In genomic region chr9:105739446-105739845, GRCm38 (mm10) we compare ENCODE assay signal across 24 mouse cellular contexts.
DNase-seq lines count a peak whose midpoint lies in the region; ATAC-seq and TF ChIP-seq lines count a peak whose summit lies in the region.
"Had no signal": no experiment of that assay in that cellular context is flagged by ENCODE, and none has a peak within 500 bp of the region (broad histone marks: within the 10 kb centered on the region; RNA-seq: fewer than 3 reads in every experiment).

No protein-coding gene starts in this region.

- no peaks in the 10 kb centered on the region for H3K27me3 ChIP-seq in heart, embryonic 12.5 days (replicated peaks)
- H3K27me3 ChIP-seq: embryonic facial prominence, embryonic 12.5 days; embryonic facial prominence, embryonic 15.5 days; heart, embryonic 13.5 days; hindbrain, embryonic 13.5 days; intestine, embryonic 15.5 days had no signal

- no peak overlapping the region for H3K27ac ChIP-seq in heart, embryonic 12.5 days (ENCODE audit: poor library complexity, severe bottlenecking)
- no peak overlapping the region for H3K27ac ChIP-seq in gastrocnemius, adult 2 months
- H3K27ac ChIP-seq: embryonic facial prominence, embryonic 12.5 days; embryonic facial prominence, embryonic 15.5 days; heart, embryonic 13.5 days; hindbrain, embryonic 10.5 days; hindbrain, embryonic 13.5 days; intestine, embryonic 15.5 days had no signal

- no peak for TF ChIP-seq CTCF in gastrocnemius, adult 2 months (IDR thresholded peaks at IDR 0.05)

- no peak overlapping the region for H3K4me3 ChIP-seq in heart, embryonic 12.5 days
- H3K4me3 ChIP-seq in gastrocnemius, adult 2 months: no peak overlapping the region
- H3K4me3 ChIP-seq: embryonic facial prominence, embryonic 12.5 days; embryonic facial prominence, embryonic 15.5 days; heart, embryonic 13.5 days; hindbrain, embryonic 10.5 days; hindbrain, embryonic 13.5 days; intestine, embryonic 15.5 days had no signal

- ATAC-seq in heart, embryonic 12.5 days (ENCODE audit: insufficient number of reproducible peaks, low FRiP score): no peak
- ATAC-seq: CD4-positive, CD25-positive, alpha-beta regulatory T cell, adult 4 months; forebrain, embryonic 14.5 days; forebrain, postnatal 0 days; hindbrain, embryonic 16.5 days; intestine, embryonic 15.5 days had no signal

- no peaks in the 10 kb centered on the region for H3K4me1 ChIP-seq in heart, embryonic 12.5 days (replicated peaks)
- H3K4me1 ChIP-seq: embryonic facial prominence, embryonic 12.5 days; hindbrain, embryonic 10.5 days; intestine, embryonic 15.5 days had no signal

- no peaks in the 10 kb centered on the region; the same call in 1 of the 2 replicates for H3K9me3 ChIP-seq in heart, embryonic 12.5 days (replicated peaks)
- H3K9me3 ChIP-seq: embryonic facial prominence, embryonic 12.5 days; embryonic facial prominence, embryonic 15.5 days; heart, embryonic 13.5 days; hindbrain, embryonic 10.5 days; hindbrain, embryonic 13.5 days; intestine, embryonic 15.5 days had no signal

- intact Hi-C loops in gastrocnemius, adult 2 months (cut with DNase I): no loop called here
- intact Hi-C loops in gastrocnemius, postnatal 14 days (cut with DNase I; ENCODE audit: low total_unique reads): no loop called here

- no peak overlapping the region for H3K4me2 ChIP-seq in heart, embryonic 12.5 days
- H3K4me2 ChIP-seq: embryonic facial prominence, embryonic 12.5 days; embryonic facial prominence, embryonic 15.5 days; heart, embryonic 13.5 days; hindbrain, embryonic 13.5 days; intestine, embryonic 15.5 days had no signal

- H3K36me3 ChIP-seq in heart, embryonic 12.5 days: no peaks in the 10 kb centered on the region
- H3K36me3 ChIP-seq: embryonic facial prominence, embryonic 12.5 days; embryonic facial prominence, embryonic 15.5 days; heart, embryonic 13.5 days; hindbrain, embryonic 10.5 days; hindbrain, embryonic 13.5 days; intestine, embryonic 15.5 days had no signal

- WGBS in heart, embryonic 12.5 days: 83% methylated on average over 9 of the region's 9 CpGs

- no peak overlapping the region for H3K9ac ChIP-seq in heart, embryonic 12.5 days
- H3K9ac ChIP-seq: embryonic facial prominence, embryonic 12.5 days; embryonic facial prominence, embryonic 15.5 days; forebrain, postnatal 0 days; heart, embryonic 13.5 days; hindbrain, embryonic 13.5 days; intestine, embryonic 15.5 days had no signal

- peak; percentile 17 for DNase-seq in heart, postnatal 4 days
- DNase-seq in gastrocnemius, adult 2 months: peak; percentile 67
- peak; percentile 73 for DNase-seq in gastrocnemius, postnatal 14 days
- DNase-seq in skeletal muscle tissue, adult 2 months (ENCODE audit: low read depth, low spot score): peak; percentile 28
- DNase-seq in layer of hippocampus, adult 11-12 months (ENCODE audit: low spot score): no peak
- DNase-seq in left cerebral cortex, adult 11 months (ENCODE audit: low spot score): no peak
- DNase-seq: adrenal gland, adult 2 months; adrenal gland, postnatal 25 days; cerebellum, adult 2 months; cerebellum, adult 9-11 months; cerebellum, postnatal 25 days; forebrain, postnatal 0 days; heart, adult 11 months; kidney, adult 11 months had no signal

Comparison
In these comparisons a context has a peak if more than half of its experiments do, and no peak if none do; other contexts are left out.
1. DNase-seq: peak in heart, postnatal 4 days (single experiment), gastrocnemius, adult 2 months (single experiment), gastrocnemius, postnatal 14 days (single experiment) and skeletal muscle tissue, adult 2 months (single experiment); none in layer of hippocampus, adult 11-12 months (single experiment) and left cerebral cortex, adult 11 months (single experiment).